Mouse (Mus musculus) limb, embryonic 10.5 days (tissue): ENCODE measurements around the gene Klhl2. TPM values are rescaled to one million over a fixed set of nuclear protein-coding genes. Genes with fewer than 3 reads are reported as not detected.

Source experiments
- DNase-seq: peaks from one replicate; pipeline ENCODE4 v3.0.0-alpha.2; 2017; ENCODE audit warnings: low spot score
- H3K27ac ChIP-seq: fragments of 300-500 bp; sonication (generic); 2 replicates; pipeline ENCODE4 v1.5.1; 2016; ENCODE audit warnings: mild to moderate bottlenecking
- H3K27me3 ChIP-seq: fragments of 300-500 bp; sonication (generic); 2 replicates; pipeline ENCODE4 v1.6.1; 2016; ENCODE audit warnings: low read depth, mild to moderate bottlenecking; ENCODE audit not compliant: poor library complexity, severe bottlenecking
- H3K36me3 ChIP-seq: fragments of 300-500 bp; sonication (generic); 2 replicates; pipeline ENCODE4 v1.6.1; 2016; ENCODE audit warnings: mild to moderate bottlenecking, moderate library complexity
- H3K4me1 ChIP-seq: fragments of 300-500 bp; sonication (generic); 2 replicates; pipeline ENCODE4 v1.6.1; 2016
- H3K4me3 ChIP-seq: fragments of 300-500 bp; sonication (generic); 2 replicates; pipeline ENCODE4 v1.5.1; 2016; ENCODE audit warnings: mild to moderate bottlenecking, moderate library complexity
- H3K9me3 ChIP-seq: fragments of 300-500 bp; sonication (generic); replicated peaks from 2 replicates; pipeline ENCODE4 v1.6.1; 2016; ENCODE audit warnings: mild to moderate bottlenecking
- WGBS: fragments of 180-500 bp; shearing (Covaris S2); methylation state at CpG from one replicate; pipeline ENCODE4 v1.1.7; 2016; 5-methylcytosine and 5-hydroxymethylcytosine counted together
- polyA plus RNA-seq: library from polyadenylated mRNA; unstranded; fragments of >200 nt; fragmentation: Nextera tagmentation; extraction: Ambion mirVana; gene quantifications from 2 replicates; pipeline ENCODE4 v1.2.1, GENCODE M21; 2016

Gene Klhl2
- polyA plus RNA-seq, 1 experiment from 2014 or later = 11.0 TPM

DNA sequence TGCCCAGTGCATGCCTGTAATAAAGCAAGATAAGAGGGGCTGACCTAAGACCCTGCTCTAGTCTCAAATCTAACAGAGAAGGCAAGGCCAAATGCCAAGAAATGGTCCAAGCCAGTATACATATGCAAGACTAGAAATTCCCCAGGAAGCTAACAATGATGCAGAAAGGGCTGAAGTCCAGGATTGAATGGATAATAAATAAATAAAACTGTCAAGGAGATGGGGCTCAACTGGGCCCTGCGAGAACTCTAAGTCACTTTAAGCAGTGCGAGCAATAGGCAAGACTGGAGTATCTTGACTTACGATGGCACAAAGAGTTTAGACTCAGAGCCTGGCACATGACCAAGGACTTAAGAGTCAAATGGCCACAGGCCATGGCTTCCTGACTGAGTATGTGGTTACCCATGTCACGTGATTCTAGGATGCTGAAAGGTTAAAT, 5.8 kb downstream of the Klhl2 start:
- 80% methylated on average over 4 of the region's 4 CpGs for WGBS
- H3K36me3 ChIP-seq = no peaks in the 10 kb centered on the region
- no peak for DNase-seq
- no peaks in the 10 kb centered on the region for H3K27me3 ChIP-seq
- no peaks in the 10 kb centered on the region for H3K9me3 ChIP-seq
- H3K4me3 ChIP-seq = no peak overlapping the region
- peaks cover 19% of the 10 kb centered on the region for H3K4me1 ChIP-seq
- no peak overlapping the region for H3K27ac ChIP-seq

DNA sequence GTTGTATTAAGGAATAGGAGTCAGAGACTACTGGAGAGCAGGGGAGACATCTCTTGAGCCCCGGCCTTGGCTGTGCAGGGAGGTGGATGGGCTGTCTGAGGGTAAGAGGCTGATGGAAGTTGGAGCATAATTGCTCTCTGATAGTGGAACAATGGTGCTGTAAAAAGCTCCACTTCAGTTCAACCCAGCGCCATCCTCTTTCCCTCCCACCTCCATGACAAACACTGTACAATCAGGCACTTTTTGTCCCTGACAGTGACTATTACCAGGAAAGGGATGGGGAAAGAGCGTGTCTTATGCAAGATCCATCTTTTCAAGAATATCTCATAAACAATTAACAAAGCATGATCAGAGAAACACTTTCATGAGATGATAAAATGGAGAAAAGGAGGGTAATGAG, 6.6 kb downstream of the Klhl2 start:
- H3K4me1 ChIP-seq = peaks cover 11% of the 10 kb centered on the region
- H3K9me3 ChIP-seq = no peaks in the 10 kb centered on the region
- H3K27ac ChIP-seq = no peak overlapping the region
- 90% methylated on average over 3 of the region's 3 CpGs for WGBS
- H3K27me3 ChIP-seq = no peaks in the 10 kb centered on the region
- no peaks in the 10 kb centered on the region for H3K36me3 ChIP-seq
- H3K4me3 ChIP-seq = no peak overlapping the region
- DNase-seq = no peak

DNA sequence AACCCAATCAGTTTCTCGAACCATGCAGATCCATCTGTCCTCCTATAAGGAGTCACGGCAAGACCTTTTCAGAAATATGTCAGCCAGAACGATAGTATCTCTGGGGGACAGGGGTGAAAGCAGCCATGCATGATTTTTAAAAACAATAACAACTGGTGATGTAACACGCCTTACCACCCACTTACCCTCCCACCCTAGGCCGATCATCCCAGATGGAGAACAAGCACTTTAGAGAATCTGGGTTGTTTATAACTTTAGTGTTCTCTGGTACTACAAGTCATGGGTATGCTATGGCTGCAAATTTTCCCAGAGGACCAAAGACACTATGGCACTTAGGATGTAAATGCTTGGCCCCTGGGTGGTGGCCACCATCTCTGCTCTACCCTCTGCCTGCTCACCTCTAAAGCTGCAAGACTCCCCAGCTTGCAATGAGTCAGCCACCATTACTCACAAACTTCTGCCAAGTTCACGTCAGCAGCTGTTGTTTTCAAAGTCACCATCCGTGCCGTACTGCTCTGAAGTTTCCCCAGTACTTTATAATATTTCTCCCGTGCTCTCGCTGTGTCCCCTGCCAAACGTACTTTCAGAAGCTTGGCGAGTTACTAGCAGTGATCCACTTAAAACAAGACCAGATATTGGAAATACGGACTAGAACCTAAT, 7.9 kb downstream of the Klhl2 start:
- no peaks in the 10 kb centered on the region for H3K27me3 ChIP-seq
- 93% methylated on average over 13 of the region's 13 CpGs for WGBS
- no peaks in the 10 kb centered on the region for H3K9me3 ChIP-seq
- no peak overlapping the region for H3K27ac ChIP-seq
- H3K4me1 ChIP-seq = no peaks in the 10 kb centered on the region
- no peak for DNase-seq
- H3K36me3 ChIP-seq = no peaks in the 10 kb centered on the region
- no peak overlapping the region for H3K4me3 ChIP-seq

DNA sequence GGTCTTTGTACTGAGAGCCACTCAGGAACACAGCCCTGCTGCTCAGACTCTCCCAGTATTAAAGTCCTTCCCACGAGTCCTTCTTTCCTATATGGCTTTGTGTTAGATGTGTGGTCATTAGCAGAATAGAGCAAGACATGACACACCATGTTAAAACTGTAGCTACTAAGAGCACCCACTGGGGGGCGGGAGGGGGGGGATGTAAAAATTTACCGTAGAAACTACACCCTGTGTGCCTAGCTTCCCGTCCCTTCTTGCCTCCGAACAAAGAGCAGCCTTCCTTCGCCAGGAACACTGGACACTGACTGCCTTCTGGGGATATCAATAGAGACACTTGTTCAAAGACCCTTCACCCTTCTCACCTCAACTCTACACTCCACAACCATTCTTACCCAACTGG, 10.2 kb downstream of the Klhl2 start:
- no peaks in the 10 kb centered on the region for H3K9me3 ChIP-seq
- 85% methylated on average over 6 of the region's 6 CpGs for WGBS
- H3K4me1 ChIP-seq = no peaks in the 10 kb centered on the region
- no peak overlapping the region for H3K4me3 ChIP-seq
- DNase-seq = no peak
- H3K27ac ChIP-seq = no peak overlapping the region
- no peaks in the 10 kb centered on the region for H3K27me3 ChIP-seq
- no peaks in the 10 kb centered on the region for H3K36me3 ChIP-seq

DNA sequence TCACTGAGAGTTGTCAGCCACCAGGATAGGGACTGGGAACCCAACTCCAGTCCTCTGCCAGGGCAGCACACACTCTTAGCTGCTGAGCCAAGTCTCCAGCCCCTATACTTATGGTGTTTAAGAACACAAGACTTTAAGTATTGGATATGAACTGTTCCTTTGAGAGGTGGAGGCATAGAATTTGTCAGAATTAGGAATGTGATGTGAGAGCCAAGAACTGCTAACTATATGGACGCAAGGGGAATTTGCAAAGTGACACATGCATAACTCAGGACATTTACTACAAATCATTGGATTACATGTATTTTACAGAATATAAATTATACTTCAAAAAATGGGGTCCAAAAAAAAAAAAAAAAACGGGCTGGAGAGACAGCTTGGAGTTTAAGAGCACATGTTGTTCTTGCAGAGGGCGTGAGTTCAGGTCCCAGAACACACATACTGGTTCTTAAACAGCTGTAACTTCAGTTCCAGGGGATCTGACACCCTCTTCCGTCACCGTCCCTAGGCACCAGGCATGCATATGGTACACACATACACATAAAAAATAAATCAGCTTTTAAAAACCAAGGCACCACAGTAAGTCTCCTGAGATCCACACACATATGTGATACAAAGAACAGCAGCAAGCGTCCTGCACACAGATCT, 14.2 kb downstream of the Klhl2 start:
- no peak for DNase-seq
- Histone ChIP-seq H3K4me3 (no peak overlapping the region), H3K36me3 (peaks cover 7% of the 10 kb centered on the region; the same call in 1 of the 2 replicates), H3K9me3 (no peaks in the 10 kb centered on the region), H3K27me3 (no peaks in the 10 kb centered on the region), H3K27ac (no peak overlapping the region), H3K4me1 (peaks cover 24% of the 10 kb centered on the region)
- WGBS = 90% methylated on average over 6 of the region's 6 CpGs

DNA sequence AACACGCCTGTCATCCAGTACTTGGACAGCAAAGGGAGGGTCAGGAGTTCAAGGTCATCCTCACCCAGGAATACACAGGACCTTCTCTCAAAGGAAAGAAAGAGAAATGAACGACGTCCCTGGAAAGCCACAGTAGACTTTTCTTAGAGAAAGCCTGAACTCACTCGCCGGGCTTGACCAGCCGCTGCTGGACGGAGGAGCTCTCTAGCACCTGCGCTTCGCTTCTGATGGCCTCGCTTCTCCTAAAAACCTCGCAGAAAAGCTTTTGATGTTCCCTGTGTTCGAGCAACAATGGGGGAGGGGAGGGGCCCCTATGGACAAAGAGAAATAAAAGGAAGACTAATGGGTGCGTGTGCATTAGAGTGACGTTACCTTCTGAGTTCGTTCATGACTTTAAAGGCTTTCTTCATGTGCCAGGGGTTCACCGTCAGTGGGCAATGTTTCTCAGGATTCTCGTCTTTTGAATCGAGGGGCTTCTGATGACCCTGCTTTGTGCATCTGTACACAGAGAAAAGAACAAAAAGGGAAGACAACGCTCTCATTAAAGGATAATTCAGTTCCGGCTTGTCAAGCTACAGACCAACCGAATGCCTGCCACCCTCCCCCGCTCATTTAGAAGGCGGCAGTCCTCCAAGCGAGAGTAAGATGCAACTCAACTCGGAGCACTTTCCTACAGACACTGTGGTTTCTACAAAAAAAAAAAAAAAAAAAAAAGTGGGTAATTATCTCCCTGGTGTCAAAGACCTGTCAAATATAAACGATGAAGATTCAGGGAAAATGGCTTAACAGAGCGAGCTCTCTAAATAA, 15.5 kb downstream of the Klhl2 start:
- Histone ChIP-seq H3K27me3 (no peaks in the 10 kb centered on the region), H3K36me3 (peaks cover 12% of the 10 kb centered on the region), H3K9me3 (no peaks in the 10 kb centered on the region), H3K4me1 (peaks cover 24% of the 10 kb centered on the region), H3K27ac (no peak overlapping the region), H3K4me3 (no peak overlapping the region)
- DNase-seq = no peak
- WGBS = 63% methylated on average over 27 of the region's 27 CpGs

DNA sequence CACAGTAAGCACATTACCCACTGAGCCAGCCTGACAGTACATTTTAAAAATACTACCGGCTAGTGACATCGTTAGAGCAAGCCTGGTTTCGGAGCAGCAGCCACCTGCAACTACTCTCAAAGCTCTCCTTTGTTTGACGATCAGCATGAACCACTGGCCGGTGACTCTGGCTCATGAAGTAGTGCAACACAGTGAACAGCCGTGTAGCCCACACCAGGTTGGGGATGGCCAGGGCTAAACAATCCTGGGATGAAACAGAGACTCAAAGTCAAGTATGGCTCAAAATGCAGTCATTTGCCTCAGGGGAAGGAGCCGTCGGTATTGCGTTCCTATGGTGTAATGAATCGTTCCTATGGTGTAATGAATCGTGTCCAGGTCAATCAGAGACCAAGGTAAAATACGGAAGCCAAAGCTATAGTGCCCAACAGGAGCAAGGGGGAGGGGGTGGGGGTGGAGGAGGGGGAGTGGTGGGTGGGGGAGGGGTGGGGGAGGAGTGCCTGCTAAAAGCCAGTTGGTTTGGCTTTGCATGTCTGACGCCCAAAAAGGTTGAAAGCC, 17.2 kb downstream of the Klhl2 start:
- WGBS = 79% methylated on average over 13 of the region's 13 CpGs
- H3K4me3 ChIP-seq = no peak overlapping the region
- peaks cover 24% of the 10 kb centered on the region for H3K4me1 ChIP-seq
- H3K27me3 ChIP-seq = no peaks in the 10 kb centered on the region
- no peaks in the 10 kb centered on the region for H3K9me3 ChIP-seq
- peaks cover 27% of the 10 kb centered on the region for H3K36me3 ChIP-seq
- peak overlapping the region; percentile 27; the same call in 1 of the 2 replicates for H3K27ac ChIP-seq
- DNase-seq = peak; percentile 38

DNA sequence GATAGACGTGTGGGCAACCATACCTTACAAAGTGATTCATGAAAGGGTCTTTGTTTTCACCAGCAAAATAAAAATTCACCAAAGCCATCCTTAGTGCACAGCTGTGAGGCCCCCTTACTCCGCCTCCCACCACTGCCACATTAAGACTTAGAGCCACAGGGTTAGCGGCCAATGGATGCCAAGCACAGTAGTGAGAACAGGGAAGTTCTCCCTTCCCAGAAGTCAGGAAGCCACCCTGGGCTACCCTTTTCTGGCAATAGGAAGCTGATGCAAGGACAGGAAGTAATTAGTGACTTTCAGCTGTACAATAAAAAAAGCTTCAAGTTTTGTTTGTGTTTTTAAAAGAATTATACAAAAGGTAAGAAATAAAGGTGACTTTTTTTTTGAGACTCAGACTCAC, 18.2 kb downstream of the Klhl2 start:
- Histone ChIP-seq H3K4me1 (peaks cover 24% of the 10 kb centered on the region), H3K4me3 (no peak overlapping the region), H3K27me3 (no peaks in the 10 kb centered on the region), H3K27ac (peak overlapping the region; percentile 50; the same call in 1 of the 2 replicates), H3K9me3 (no peaks in the 10 kb centered on the region), H3K36me3 (peaks cover 30% of the 10 kb centered on the region)
- DNase-seq = no peak
- WGBS = 81% methylated on average over 3 of the region's 3 CpGs

DNA sequence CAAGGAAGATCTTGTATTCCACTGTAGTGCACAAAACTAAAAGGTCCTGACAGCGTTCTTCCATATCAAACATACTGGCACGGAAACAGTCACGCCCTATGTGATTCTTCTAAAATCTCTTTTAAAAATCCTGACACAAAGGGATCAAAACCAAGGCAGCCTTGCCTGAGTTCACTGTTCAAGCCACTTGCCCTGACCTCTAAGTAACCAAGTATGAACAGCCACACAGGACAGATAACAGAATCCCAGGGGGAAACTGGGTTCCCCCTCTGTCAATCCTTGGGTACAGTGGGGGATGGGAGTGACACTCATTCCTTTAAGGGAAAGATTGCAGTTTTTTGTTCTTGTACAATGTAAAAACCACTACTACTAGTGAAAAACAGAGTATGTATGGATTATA, 19.9 kb downstream of the Klhl2 start:
- H3K36me3 ChIP-seq = peaks cover 37% of the 10 kb centered on the region

DNA sequence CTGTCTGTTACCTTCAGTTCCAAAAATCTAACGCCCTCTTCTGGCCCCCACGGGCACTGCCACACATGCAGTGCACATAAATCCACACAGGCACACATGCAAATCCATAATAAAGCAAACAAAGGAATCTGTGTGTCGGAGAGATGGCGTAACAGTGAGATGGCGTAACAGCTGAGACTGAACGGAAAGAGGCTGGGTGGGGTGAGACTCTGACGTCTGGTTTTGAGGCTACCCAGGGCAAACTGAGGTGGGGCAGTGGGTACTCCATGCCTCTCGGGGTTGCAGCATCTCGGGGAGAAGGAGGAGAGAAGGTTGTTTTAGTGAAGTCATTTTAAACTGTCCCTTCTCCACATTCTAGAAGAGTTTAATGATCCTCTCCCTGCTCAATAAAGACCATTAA, 20.4 kb downstream of the Klhl2 start:
- WGBS = 94% methylated on average over 9 of the region's 9 CpGs
- H3K36me3 ChIP-seq = peaks cover 37% of the 10 kb centered on the region
- H3K9me3 ChIP-seq = no peaks in the 10 kb centered on the region
- H3K27ac ChIP-seq = no peak overlapping the region
- no peaks in the 10 kb centered on the region for H3K27me3 ChIP-seq
- DNase-seq = no peak
- H3K4me3 ChIP-seq = no peak overlapping the region
- peaks cover 23% of the 10 kb centered on the region for H3K4me1 ChIP-seq

More for the DNA sequence above, 19.9 kb downstream of the Klhl2 start:
- no peak for DNase-seq
- Histone ChIP-seq H3K4me3 (no peak overlapping the region), H3K4me1 (peaks cover 24% of the 10 kb centered on the region), H3K27ac (no peak overlapping the region), H3K9me3 (no peaks in the 10 kb centered on the region), H3K27me3 (no peaks in the 10 kb centered on the region)
- 97% methylated on average over 3 of the region's 3 CpGs for WGBS

DNA sequence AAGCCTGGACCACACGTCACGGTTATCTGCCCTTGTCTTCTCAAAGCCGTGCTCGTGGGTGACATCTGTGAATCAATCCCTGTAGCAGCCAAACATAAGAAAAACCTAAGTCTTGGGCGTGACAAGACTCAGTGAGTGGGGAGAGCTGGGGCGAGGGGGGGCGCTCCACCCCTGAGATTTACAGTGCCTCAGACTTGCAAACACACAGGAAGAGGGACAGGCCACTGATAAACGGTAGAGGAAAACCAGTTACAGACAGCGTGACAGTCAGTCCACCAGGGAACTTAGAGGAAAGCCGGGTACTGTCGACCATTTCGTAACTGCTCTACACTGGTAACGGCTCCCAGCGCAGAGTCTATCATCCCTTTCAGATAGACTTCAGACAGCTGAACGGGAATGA, 21.4 kb downstream of the Klhl2 start:
- no peak overlapping the region for H3K4me3 ChIP-seq
- no peaks in the 10 kb centered on the region for H3K27me3 ChIP-seq
- peaks cover 19% of the 10 kb centered on the region for H3K4me1 ChIP-seq
- H3K9me3 ChIP-seq = no peaks in the 10 kb centered on the region
- H3K27ac ChIP-seq = no peak overlapping the region
- H3K36me3 ChIP-seq = peaks cover 43% of the 10 kb centered on the region
- no peak for DNase-seq
- WGBS = 92% methylated on average over 15 of the region's 15 CpGs

DNA sequence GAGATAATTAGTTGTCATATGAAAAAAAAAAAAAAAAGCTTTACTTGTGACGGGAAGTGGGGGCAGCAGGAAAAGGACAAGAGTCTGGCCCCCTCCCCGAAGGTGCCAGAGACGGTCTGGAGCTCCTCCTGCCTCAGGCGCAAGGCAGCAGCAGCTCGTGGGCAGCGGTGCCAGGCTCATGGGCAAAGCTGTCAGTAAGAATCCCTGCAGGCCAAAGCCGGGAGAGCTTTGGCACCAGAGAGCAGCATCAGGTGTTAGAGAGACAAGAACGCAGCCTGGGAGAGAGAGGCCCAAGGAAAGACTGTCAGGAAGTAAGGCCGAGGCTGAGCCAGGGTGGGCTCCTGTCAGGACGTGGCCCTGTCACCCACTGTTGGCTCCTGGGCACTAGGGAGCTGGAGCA, 22.5 kb downstream of the Klhl2 start:
- Histone ChIP-seq H3K27ac (no peak overlapping the region), H3K9me3 (no peaks in the 10 kb centered on the region), H3K36me3 (peaks cover 47% of the 10 kb centered on the region), H3K4me3 (no peak overlapping the region), H3K4me1 (peaks cover 13% of the 10 kb centered on the region), H3K27me3 (no peaks in the 10 kb centered on the region)
- no peak for DNase-seq
- WGBS = 90% methylated on average over 10 of the region's 10 CpGs

DNA sequence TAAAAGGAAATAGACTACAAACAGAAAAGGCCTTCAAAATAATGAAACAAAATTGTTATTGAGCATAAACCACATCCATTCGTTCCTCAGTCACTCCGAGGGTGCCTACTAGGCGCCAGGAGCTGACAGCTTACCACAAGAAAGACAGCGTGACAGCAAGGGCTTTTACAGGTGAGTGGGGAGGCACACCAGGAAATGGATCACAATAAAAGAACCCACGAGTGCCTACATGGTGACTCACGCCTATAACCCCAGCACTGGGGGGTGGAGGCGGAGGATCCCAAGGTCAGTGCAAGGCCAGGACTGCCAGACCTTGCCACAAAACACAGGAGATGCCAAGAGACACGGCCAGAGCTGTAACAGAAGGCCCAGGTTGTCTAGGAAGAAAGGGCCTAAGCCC, 23.4 kb downstream of the Klhl2 start:
- H3K36me3 ChIP-seq = peaks cover 44% of the 10 kb centered on the region
- 79% methylated on average over 8 of the region's 8 CpGs for WGBS

More for the DNA sequence above, 23.4 kb downstream of the Klhl2 start:
- no peak for DNase-seq
- H3K4me3 ChIP-seq = no peak overlapping the region
- no peaks in the 10 kb centered on the region for H3K9me3 ChIP-seq
- peaks cover 4% of the 10 kb centered on the region for H3K4me1 ChIP-seq
- H3K27ac ChIP-seq = no peak overlapping the region
- no peaks in the 10 kb centered on the region for H3K27me3 ChIP-seq
